Mouse (Mus musculus) heart, postnatal 0 days (tissue): Measurements from ENCODE around the gene Skida1. TPM values are rescaled to one million over a fixed set of nuclear protein-coding genes. Genes with fewer than 3 reads are reported as not detected.

Experiments
- ATAC-seq: fragments of 200-750 bp; cut with Nextera tagmentation; 2 replicates; pipeline ENCODE4 v1.8.0; 2017; ENCODE audit warnings: low read depth, moderate number of reproducible peaks, moderate library complexity; ENCODE audit not compliant: insufficient read depth
- DNase-seq: peaks from one replicate; pipeline ENCODE4 v3.0.0-alpha.2; 2016; ENCODE audit warnings: low spot score
- H3K27ac ChIP-seq: fragments of 300-500 bp; sonication (generic); 2 replicates; pipeline ENCODE4 v1.5.1; 2014; ENCODE audit warnings: low read depth, mild to moderate bottlenecking
- H3K27me3 ChIP-seq: fragments of 300-500 bp; sonication (generic); 2 replicates; pipeline ENCODE4 v1.6.1; 2014; ENCODE audit warnings: low read length, mixed read lengths; ENCODE audit not compliant: control insufficient read depth, insufficient read depth
- H3K36me3 ChIP-seq: fragments of 300-500 bp; sonication (generic); replicated peaks from 2 replicates; pipeline ENCODE4 v1.6.1; 2014; ENCODE audit warnings: low read length, mixed read lengths; ENCODE audit not compliant: control insufficient read depth, insufficient read depth
- H3K4me1 ChIP-seq: fragments of 300-500 bp; sonication (generic); 2 replicates; pipeline ENCODE4 v1.6.1; 2014; ENCODE audit warnings: antibody characterized with exemption; ENCODE audit not compliant: control insufficient read depth, insufficient read depth
- H3K4me2 ChIP-seq: fragments of 300-500 bp; sonication (generic); 2 replicates; pipeline ENCODE4 v1.6.1; 2014; ENCODE audit warnings: low read depth, mild to moderate bottlenecking, low read length, moderate library complexity
- H3K4me3 ChIP-seq: fragments of 300-500 bp; sonication (generic); 2 replicates; pipeline ENCODE4 v1.5.1; 2014; ENCODE audit warnings: low read depth, low read length
- H3K9ac ChIP-seq: fragments of 300-500 bp; sonication (generic); replicated peaks from 2 replicates; pipeline ENCODE4 v1.6.1; 2014; ENCODE audit warnings: low read depth, low read length, mixed read lengths
- H3K9me3 ChIP-seq: fragments of 300-500 bp; sonication (generic); replicated peaks from 2 replicates; pipeline ENCODE4 v1.6.1; 2016; ENCODE audit warnings: low read length; ENCODE audit not compliant: control insufficient read depth
- CTCF ChIP-seq: IDR thresholded peaks from 2 replicates; pipeline ENCODE4 v1.5.1; 2016; ENCODE audit warnings: antibody characterized with exemption, control low read depth, low read depth
- EP300 ChIP-seq: IDR thresholded peaks from 2 replicates; pipeline ENCODE4 v1.6.1; 2016; ENCODE audit warnings: antibody characterized with exemption, low read depth
- WGBS: fragments of 180-500 bp; shearing (Covaris S2); extraction: QIAGEN DNeasy Blood & Tissue Kit; methylation state at CpG from one replicate; pipeline ENCODE4 v1.1.7; 2014; 5-methylcytosine and 5-hydroxymethylcytosine counted together
- polyA plus RNA-seq: library from polyadenylated mRNA; unstranded; fragments of >200 nt; fragmentation: Nextera tagmentation; extraction: Ambion mirVana; gene quantifications from 2 replicates; pipeline ENCODE4 v1.2.1, GENCODE M21; 2015
- total RNA-seq: library from RNA; depleted of rRNA; stranded (reverse); fragments of >200 nt; gene quantifications from 2 replicates; pipeline ENCODE4 v1.2.3, GENCODE M21; 2014; ENCODE audit warnings: low replicate concordance

Gene Skida1
- total and polyA plus RNA-seq, 2 experiments from 2014 or later = 2.2 to 7.1 TPM

- WGBS = 6% methylated on average over 14 of the region's 14 CpGs
- no peaks in the 10 kb centered on the region for H3K36me3 ChIP-seq
Observed at GRCm38 (mm10) chr2:18025781-18026115, 23.1 kb downstream of the Skida1 start.

GRCm38 (mm10) chr2:18025116-18025515 lies 23.7 kb downstream of the Skida1 start:
- H3K4me1 ChIP-seq = no peaks in the 10 kb centered on the region
- 65% methylated on average over 5 of the region's 5 CpGs for whole genome bisulfite sequencing
- H3K27ac ChIP-seq = no peak overlapping the region
- H3K27me3 ChIP-seq = no peaks in the 10 kb centered on the region
- ATAC-seq (no peak), DNase-seq (no peak)
- no peaks in the 10 kb centered on the region for H3K9me3 ChIP-seq
- no peak overlapping the region for H3K9ac ChIP-seq
- no peak overlapping the region for H3K4me3 ChIP-seq
- peak overlapping the region; percentile 98; the same call in 1 of the 2 replicates for H3K4me2 ChIP-seq
- H3K36me3 ChIP-seq = no peaks in the 10 kb centered on the region
- no peak for TF ChIP-seq CTCF
- no peak for TF ChIP-seq EP300

More at GRCm38 (mm10) chr2:18025781-18026115, 23.1 kb downstream of the Skida1 start:
- H3K27ac ChIP-seq = no peak overlapping the region
- peak overlapping the region; percentile 98 for H3K4me2 ChIP-seq
- TF ChIP-seq CTCF (no peak), EP300 (no peak)
- no peak for DNase-seq
- no peaks in the 10 kb centered on the region for H3K4me1 ChIP-seq
- H3K9ac ChIP-seq = peak overlapping the region; percentile 71
- H3K9me3 ChIP-seq = no peaks in the 10 kb centered on the region
- ATAC-seq = no peak
- H3K4me3 ChIP-seq = peak overlapping the region; percentile 71
- H3K27me3 ChIP-seq = no peaks in the 10 kb centered on the region

- Histone ChIP-seq H3K9ac (no peak overlapping the region), H3K9me3 (no peaks in the 10 kb centered on the region; the same call in 1 of the 2 replicates), H3K4me3 (no peak overlapping the region), H3K36me3 (no peaks in the 10 kb centered on the region), H3K27me3 (no peaks in the 10 kb centered on the region), H3K4me2 (no peak overlapping the region), H3K27ac (no peak overlapping the region), H3K4me1 (no peaks in the 10 kb centered on the region)
- no peak for ATAC-seq
- DNase-seq = no peak
- 72% methylated on average over 1 of the region's 1 CpGs for WGBS
- TF ChIP-seq CTCF (no peak), EP300 (no peak)
Observed at GRCm38 (mm10) chr2:18022886-18023285, 26.0 kb downstream of the Skida1 start.

- Histone ChIP-seq H3K4me1 (no peaks in the 10 kb centered on the region), H3K27ac (no peak overlapping the region), H3K9me3 (no peaks in the 10 kb centered on the region; the same call in 1 of the 2 replicates), H3K4me2 (no peak overlapping the region), H3K36me3 (no peaks in the 10 kb centered on the region), H3K4me3 (no peak overlapping the region), H3K9ac (no peak overlapping the region), H3K27me3 (no peaks in the 10 kb centered on the region)
- TF ChIP-seq CTCF (no peak), EP300 (no peak)
- 80% methylated on average over 1 of the region's 1 CpGs for WGBS
- ATAC-seq (no peak), DNase-seq (no peak)
Observed at GRCm38 (mm10) chr2:18019122-18019521, 29.7 kb downstream of the Skida1 start.

- TF ChIP-seq CTCF = no peak
- no peak for TF ChIP-seq EP300
- DNase-seq = no peak
- no peaks in the 10 kb centered on the region for H3K27me3 ChIP-seq
- H3K4me1 ChIP-seq = no peaks in the 10 kb centered on the region
- no peaks in the 10 kb centered on the region for H3K36me3 ChIP-seq
- no peak overlapping the region for H3K4me2 ChIP-seq
- H3K9me3 ChIP-seq = no peaks in the 10 kb centered on the region; the same call in 1 of the 2 replicates
- H3K9ac ChIP-seq = no peak overlapping the region
- H3K4me3 ChIP-seq = no peak overlapping the region
- no peak overlapping the region for H3K27ac ChIP-seq
- no peak for ATAC-seq
- 91% methylated on average over 6 of the region's 6 CpGs for WGBS
Observed at GRCm38 (mm10) chr2:18017321-18017720, 31.5 kb downstream of the Skida1 start.

GRCm38 (mm10) chr2:18016639-18017038 lies 32.2 kb downstream of the Skida1 start:
- no peak for ATAC-seq

More at GRCm38 (mm10) chr2:18016639-18017038, 32.2 kb downstream of the Skida1 start:
- no peaks in the 10 kb centered on the region for H3K4me1 ChIP-seq
- DNase-seq = no peak
- H3K4me2 ChIP-seq = no peak overlapping the region
- H3K36me3 ChIP-seq = no peaks in the 10 kb centered on the region
- TF ChIP-seq CTCF = no peak
- TF ChIP-seq EP300 = no peak
- WGBS = 81% methylated on average over 1 of the region's 1 CpGs
- no peaks in the 10 kb centered on the region for H3K27me3 ChIP-seq
- H3K4me3 ChIP-seq = no peak overlapping the region
- H3K9me3 ChIP-seq = no peaks in the 10 kb centered on the region; the same call in 1 of the 2 replicates
- H3K27ac ChIP-seq = no peak overlapping the region
- no peak overlapping the region for H3K9ac ChIP-seq
